Mouse (Mus musculus): ENCODE measurements around the gene Apba1.

GRCm38 (mm10) chr19:23757011-23757410 is 1.7 kb upstream of the Apba1 start:
- TF ChIP-seq CTCF (IDR thresholded peaks at IDR 0.05; ENCODE audit: control insufficient read depth, insufficient read depth, low read length) (no peak), POLR2A (IDR thresholded peaks at IDR 0.05; ENCODE audit: borderline replicate concordance, control insufficient read depth, low read depth, low read length) (no peak)

All from bone marrow, adult 2 months (tissue).